Mouse (Mus musculus): ENCODE results near the gene Copb2. TPM values are rescaled to one million over a fixed set of nuclear protein-coding genes. Genes with fewer than 3 reads are reported as not detected.

Gene Copb2
- total RNA-seq, 2 experiments from 2014 or later: 58.4 to 61.4 TPM

Other genes with a start within 250 kb of the Copb2 start
- gene Rbp1, start 140.8 kb upstream of the Copb2 start, total RNA-seq (2021): 1 to 10 TPM; 1.8 to 3.0 TPM
- not detected for gene Rbp2, start 77.6 kb upstream of the Copb2 start, total RNA-seq (2021)
- 10 to 100 TPM; 24.8 to 26.3 TPM for gene Mrps22, start 37.9 kb downstream of the Copb2 start, total RNA-seq (2021)